Mouse (Mus musculus): ENCODE measurements at regions not wholly inside any gene's neighbourhood (a gene's known extent, or its start where the extent isn't known, plus 50 kb on each side); places are given as distances from the start of the nearest gene placed in this dataset.

GRCm38 (mm10) chr3:159689743-159690142 lies 90.8 kb downstream of the Rpe65 start:
- POLR2A ChIA-PET, result interaction anchor here in 1 of 4 experiments (0.6 kb wide), 1 partner anchor 1684 kb away, joined by 6 read pairs; no protein-coding TSS in a partner anchor
- CTCF ChIA-PET, result interaction anchor here in 1 of 4 experiments (1.0 kb wide), 1 partner anchor 23 kb away, joined by 3 read pairs; no protein-coding TSS in a partner anchor

GRCm38 (mm10) chr3:159724340-159725119 lies 114.9 kb upstream of the Wls start:
- POLR2A ChIA-PET, result interaction anchor here in 2 of 4 experiments (0.6 to 1.5 kb wide), 2 partner anchors 18 to 19 kb away, joined by 4 to 5 read pairs; no protein-coding TSS in a partner anchor
- CTCF ChIA-PET, result interaction anchor here (0.6 to 1.4 kb wide), 12 partner anchors 11 to 887 kb away, joined by 3 to 9 read pairs (median 3); no protein-coding TSS in a partner anchor

- POLR2A ChIA-PET, result no interaction called here
- CTCF ChIA-PET, result no interaction called here
Observed at GRCm38 (mm10) chr3:159732201-159732600, 107.3 kb upstream of the Wls start.

- CTCF ChIA-PET, result no interaction called here
Observed at GRCm38 (mm10) chr3:159733141-159733540, 106.3 kb upstream of the Wls start.

GRCm38 (mm10) chr3:159734547-159734946 lies 104.9 kb upstream of the Wls start:
- CTCF ChIA-PET, result no interaction called here

More at GRCm38 (mm10) chr3:159733141-159733540, 106.3 kb upstream of the Wls start:
- POLR2A ChIA-PET, result no interaction called here

GRCm38 (mm10) chr3:159736070-159736469 lies 103.4 kb upstream of the Wls start:
- ChIA-PET CTCF (interaction anchor here in 1 of 4 experiments (0.8 kb wide), 1 partner anchor 11 kb away, joined by 3 read pairs; no protein-coding TSS in a partner anchor), POLR2A (no interaction called here)

More at GRCm38 (mm10) chr3:159734547-159734946, 104.9 kb upstream of the Wls start:
- POLR2A ChIA-PET, result no interaction called here

GRCm38 (mm10) chr3:159740600-159741279 lies 98.7 kb upstream of the Wls start:
- CTCF ChIA-PET, result no interaction called here
- POLR2A ChIA-PET, result no interaction called here

GRCm38 (mm10) chr3:159741816-159742215 lies 97.7 kb upstream of the Wls start:
- CTCF ChIA-PET, result interaction anchor here in 1 of 4 experiments (0.6 kb wide), 1 partner anchor 159 kb away, joined by 3 read pairs; no protein-coding TSS in a partner anchor
- POLR2A ChIA-PET, result interaction anchor here in 1 of 4 experiments (0.6 kb wide), 1 partner anchor 18 kb away, joined by 5 read pairs; no protein-coding TSS in a partner anchor

GRCm38 (mm10) chr3:159759740-159760139 lies 79.7 kb upstream of the Wls start:
- POLR2A ChIA-PET, result interaction anchor here in 1 of 4 experiments (0.6 kb wide), 1 partner anchor 11 kb away, joined by 8 read pairs; no protein-coding TSS in a partner anchor
- CTCF ChIA-PET, result no interaction called here

- CTCF ChIA-PET, result no interaction called here
- POLR2A ChIA-PET, result no interaction called here
Observed at GRCm38 (mm10) chr3:159760293-159760692, 79.2 kb upstream of the Wls start.

- ChIA-PET POLR2A (no interaction called here), CTCF (no interaction called here)
Observed at GRCm38 (mm10) chr3:159760949-159761348, 78.5 kb upstream of the Wls start.

- ChIA-PET POLR2A (interaction anchor here in 2 of 4 experiments (1.0 to 1.1 kb wide), 2 partner anchors 58 kb away, joined by 3 to 4 read pairs; no protein-coding TSS in a partner anchor), CTCF (interaction anchor here in 2 of 4 experiments (0.6 to 0.7 kb wide), 2 partner anchors 57 to 287 kb away, joined by 3 read pairs; partner anchors contain the start of gene Depdc1a (in 1 of the 2))
Observed at GRCm38 (mm10) chr3:159782222-159782844, 57.1 kb upstream of the Wls start.

GRCm38 (mm10) chr3:159787776-159788175 lies 51.7 kb upstream of the Wls start:
- CTCF ChIA-PET, result no interaction called here

More at GRCm38 (mm10) chr3:159787776-159788175, 51.7 kb upstream of the Wls start:
- POLR2A ChIA-PET, result no interaction called here
